Mouse (Mus musculus) bone marrow macrophage, adult 2 months (primary cell): Measurements from ENCODE around the gene Txnip. TPM values are rescaled to one million over a fixed set of nuclear protein-coding genes. Genes with fewer than 3 reads are reported as not detected.
A peak's percentile ranks its signal among the peaks of the same experiment; 100 is the strongest.
"Not testable (repeated sequence)": the region's sequence is repeated elsewhere in the genome, so short reads cannot be mapped to it uniquely, and the experiment has no call there.

Experiments used
- H3K27ac ChIP-seq: 2 replicates; pipeline ENCODE4 v1.5.1; 2012; ENCODE audit warnings: low read depth, low read length; ENCODE audit not compliant: insufficient read depth
- H3K4me1 ChIP-seq: 2 replicates; pipeline ENCODE4 v1.6.1; 2012; ENCODE audit warnings: low read length; ENCODE audit not compliant: control insufficient read depth, insufficient read depth
- H3K4me3 ChIP-seq: 2 replicates; pipeline ENCODE4 v1.5.1; 2012; ENCODE audit warnings: mild to moderate bottlenecking, low read length, moderate library complexity; ENCODE audit not compliant: insufficient read depth
- CTCF ChIP-seq: IDR thresholded peaks from 2 replicates; pipeline ENCODE4 v1.5.1; 2012; ENCODE audit warnings: low read depth, mild to moderate bottlenecking, low read length, moderate library complexity
- POLR2A ChIP-seq: IDR thresholded peaks from 2 replicates; pipeline ENCODE4 v1.6.1; 2012; ENCODE audit warnings: mild to moderate bottlenecking, low read depth, low read length, borderline replicate concordance
- polyA plus RNA-seq: library from polyadenylated mRNA; stranded (reverse); fragments of >200 nt; gene quantifications from 2 replicates; pipeline ENCODE4 v1.2.4, GENCODE M21; 2012; ENCODE audit not compliant: missing spikeins, insufficient read depth, insufficient read length

Txnip gene
- polyA plus RNA-seq, 1 experiment: 868 TPM

DNA sequence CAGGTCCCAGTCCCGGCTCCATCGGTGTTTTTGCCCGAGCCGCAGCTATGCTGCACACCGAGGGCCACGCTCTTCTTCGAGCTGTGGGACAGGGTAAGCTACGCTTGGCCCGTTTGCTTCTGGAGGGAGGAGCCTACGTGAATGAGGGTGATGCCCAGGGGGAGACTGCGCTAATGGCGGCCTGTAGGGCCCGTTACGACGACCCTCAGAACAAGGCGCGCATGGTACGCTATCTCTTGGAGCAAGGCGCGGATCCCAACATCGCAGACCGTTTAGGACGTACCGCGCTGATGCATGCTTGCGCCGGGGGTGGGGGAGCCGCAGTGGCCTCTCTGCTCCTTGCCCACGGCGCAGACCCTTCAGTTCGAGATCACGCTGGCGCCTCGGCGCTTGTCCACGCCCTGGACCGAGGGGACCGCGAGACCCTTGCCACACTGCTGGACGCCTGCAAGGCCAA, 39.7 kb downstream of the Txnip start:
- H3K27ac ChIP-seq: no peak overlapping the region
- H3K4me3 ChIP-seq: peak overlapping the region; percentile 65
- peaks cover 28% of the 10 kb centered on the region for H3K4me1 ChIP-seq
- TF ChIP-seq CTCF (no peak), POLR2A (no peak)

DNA sequence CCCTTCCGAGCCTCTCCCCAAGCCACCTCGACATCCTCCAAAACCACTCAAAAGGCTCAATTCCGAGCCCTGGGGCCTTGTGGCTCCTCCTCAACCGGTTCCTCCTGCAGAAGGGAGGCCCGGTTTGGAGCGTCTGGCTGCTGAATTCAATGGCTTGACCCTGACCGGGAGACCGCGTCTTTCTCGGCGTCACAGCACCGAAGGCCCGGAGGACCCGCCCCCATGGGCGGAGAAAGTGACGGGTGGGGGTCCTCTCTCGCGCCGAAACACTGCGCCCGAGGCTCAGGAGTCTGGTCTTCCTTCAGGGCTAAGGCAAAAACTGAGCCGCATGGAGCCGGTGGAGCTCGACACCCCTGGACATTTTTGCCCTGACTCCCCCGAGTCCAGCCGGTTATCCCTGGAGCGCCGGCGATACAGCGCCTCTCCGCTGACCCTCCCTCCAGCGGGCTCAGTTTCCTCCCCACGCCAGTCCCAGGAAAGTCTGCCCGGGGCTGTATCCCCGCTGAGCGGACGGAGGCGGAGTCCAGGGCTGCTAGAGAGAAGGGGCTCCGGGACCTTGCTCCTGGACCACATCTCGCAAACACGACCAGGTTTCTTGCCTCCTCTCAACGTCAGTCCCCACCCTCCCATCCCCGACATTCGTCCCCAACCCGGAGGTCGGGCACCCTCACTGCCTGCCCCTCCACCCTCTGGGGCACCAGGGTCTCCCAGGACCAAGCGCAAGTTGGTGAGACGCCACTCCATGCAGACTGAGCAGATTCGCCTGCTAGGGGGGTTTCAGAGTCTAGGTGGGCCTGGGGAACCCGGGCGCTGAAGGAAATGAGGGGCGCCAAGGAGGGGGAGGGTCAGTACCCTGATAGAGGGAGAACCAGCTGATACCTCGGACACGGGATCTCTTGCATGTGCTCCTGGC, 40.7 kb downstream of the Txnip start:
- H3K4me1 ChIP-seq: peaks cover 27% of the 10 kb centered on the region
- H3K27ac ChIP-seq: no peak overlapping the region
- peak overlapping the region; percentile 65 for H3K4me3 ChIP-seq
- TF ChIP-seq POLR2A (no peak), CTCF (no peak)

- TF ChIP-seq POLR2A (no peak), CTCF (no peak)
- Histone ChIP-seq H3K4me1 (peaks cover 27% of the 10 kb centered on the region), H3K4me3 (no peak overlapping the region), H3K27ac (no peak overlapping the region)
These were observed 41.3 kb downstream of the Txnip start for GRCm38 (mm10) chr3:96599069-96599393.

DNA sequence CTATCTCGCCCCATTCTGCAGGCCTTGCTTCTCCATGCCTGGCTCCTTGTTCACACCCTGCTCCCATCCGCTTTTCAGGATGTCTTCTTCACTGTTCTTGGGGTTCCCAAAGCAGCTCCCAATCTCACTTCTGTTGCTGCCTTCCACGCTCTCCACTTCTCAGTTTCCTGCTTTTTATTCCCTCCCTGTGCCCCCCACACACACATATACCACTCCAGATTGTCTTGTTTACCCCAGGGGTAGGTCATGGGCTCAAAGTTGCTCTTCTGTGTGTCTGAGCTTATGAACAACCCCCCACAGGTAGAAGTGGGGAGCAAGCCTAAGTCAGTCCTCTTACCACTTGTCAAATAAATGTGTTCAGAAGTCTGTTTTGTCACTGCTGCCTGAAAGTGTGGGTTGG, 41.7 kb downstream of the Txnip start:
- Histone ChIP-seq H3K4me1 (peaks cover 27% of the 10 kb centered on the region), H3K4me3 (no peak overlapping the region), H3K27ac (no peak overlapping the region)
- TF ChIP-seq POLR2A: no peak
- no peak for TF ChIP-seq CTCF

- Histone ChIP-seq H3K27ac (peak within 1 kb of the TSS; percentile 30), H3K4me1 (peaks cover 17% of the 10 kb centered on the region), H3K4me3 (peak within 1 kb of the TSS; percentile 63)
- TF ChIP-seq CTCF: no peak
- TF ChIP-seq POLR2A: no peak
These were observed 43.0 kb downstream of the Txnip start, which contains the start of gene Lix1l for GRCm38 (mm10) chr3:96600639-96601250. Gene Lix1l (plus strand): TSS chr3:96601149.

- no peak for TF ChIP-seq CTCF
- no peak for TF ChIP-seq POLR2A
- Histone ChIP-seq H3K27ac (peak overlapping the region; percentile 30), H3K4me3 (peak overlapping the region; percentile 63), H3K4me1 (peaks cover 13% of the 10 kb centered on the region)
These were observed 43.6 kb downstream of the Txnip start for GRCm38 (mm10) chr3:96601251-96601787.

DNA sequence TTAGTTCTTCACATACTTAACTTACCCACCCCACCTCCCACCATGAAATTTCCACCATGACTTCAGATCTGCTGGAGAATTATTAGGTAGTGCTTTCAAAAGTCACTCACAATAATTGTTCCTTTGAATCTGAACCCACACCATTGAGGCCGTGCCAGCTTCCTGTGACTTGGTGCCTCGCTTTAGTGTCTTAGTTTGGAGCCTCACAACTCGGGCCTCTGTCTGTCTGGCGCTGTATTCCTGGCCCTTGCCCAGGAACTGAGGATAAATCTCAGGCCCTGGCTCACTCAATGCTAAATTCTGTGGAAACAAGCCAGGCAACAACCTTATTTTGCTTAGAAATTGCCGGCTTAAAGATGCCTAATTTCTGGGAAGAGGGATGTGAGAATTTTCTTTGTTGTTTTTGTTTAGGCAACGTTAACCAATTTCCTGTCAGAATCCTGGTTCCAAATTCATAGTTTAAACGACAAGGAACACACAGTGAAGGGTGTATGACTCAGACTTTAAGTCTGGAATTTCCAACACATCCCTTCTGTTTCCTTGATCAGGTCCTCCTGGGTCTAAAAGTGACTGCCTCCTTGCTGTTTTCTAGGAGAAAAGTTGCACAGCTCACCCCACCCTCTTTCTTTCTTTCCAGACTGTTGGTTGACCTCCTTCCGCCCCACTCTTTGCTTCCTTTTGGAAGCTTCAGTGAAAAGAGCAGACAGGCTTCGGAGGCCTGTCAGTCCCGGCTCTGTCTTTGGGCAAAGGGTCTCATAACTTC, 44.4 kb downstream of the Txnip start:
- TF ChIP-seq POLR2A (no peak), CTCF (no peak)

GRCm38 (mm10) chr3:96602704-96603084, 44.9 kb downstream of the Txnip start:
- Histone ChIP-seq H3K27ac (no peak overlapping the region), H3K4me1 (peaks cover 12% of the 10 kb centered on the region), H3K4me3 (no peak overlapping the region)
- TF ChIP-seq CTCF (no peak), POLR2A (no peak)

More for the DNA sequence above, 44.4 kb downstream of the Txnip start:
- Histone ChIP-seq H3K27ac (no peak overlapping the region), H3K4me1 (peaks cover 13% of the 10 kb centered on the region), H3K4me3 (peak overlapping the region; percentile 63; the same call in 1 of the 2 replicates)

- H3K27ac ChIP-seq: no peak overlapping the region
These were observed 45.6 kb downstream of the Txnip start for GRCm38 (mm10) chr3:96603311-96603710.

DNA sequence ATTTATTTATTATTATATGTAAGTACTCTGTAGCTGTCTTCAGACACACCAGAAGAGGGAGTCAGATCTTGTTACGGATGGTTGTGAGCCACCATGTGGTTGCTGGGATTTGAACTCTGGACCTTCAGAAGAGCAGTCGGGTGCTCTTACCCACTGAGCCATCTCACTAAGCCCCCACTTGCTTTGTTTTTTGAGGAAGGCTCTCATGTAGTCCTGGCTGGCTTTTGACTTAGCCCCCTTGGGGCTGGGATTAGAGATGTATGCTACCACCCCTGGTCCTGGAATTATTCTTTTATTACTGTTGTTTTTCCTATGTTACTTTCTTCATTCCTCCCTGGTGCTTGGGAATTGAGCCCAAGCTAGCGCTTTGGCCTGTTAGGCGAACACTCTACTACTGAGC, 48.2 kb downstream of the Txnip start:
- H3K4me1 ChIP-seq, H3K4me3 ChIP-seq, H3K27ac ChIP-seq: not testable (repeated sequence)

More at GRCm38 (mm10) chr3:96603311-96603710, 45.6 kb downstream of the Txnip start:
- H3K4me3 ChIP-seq: no peak overlapping the region
- peaks cover 9% of the 10 kb centered on the region for H3K4me1 ChIP-seq
- TF ChIP-seq POLR2A: no peak
- TF ChIP-seq CTCF: no peak
